Mouse (Mus musculus): ENCODE results near the gene Plekhg6. TPM values are rescaled to one million over a fixed set of nuclear protein-coding genes. Genes with fewer than 3 reads are reported as not detected.

Plekhg6 gene
- total RNA-seq (2023) = not detected

GRCm38 (mm10) chr6:125380372-125381360 is at the start of gene Plekhg6:
TSS of gene Plekhg6 (minus strand) at chr6:125380793.

GRCm38 (mm10) chr6:125348721-125349574 is 31.6 kb downstream of the Plekhg6 start, which contains the start of gene Tnfrsf1a:
TSS of gene Tnfrsf1a (plus strand) at chr6:125349362.

DNA sequence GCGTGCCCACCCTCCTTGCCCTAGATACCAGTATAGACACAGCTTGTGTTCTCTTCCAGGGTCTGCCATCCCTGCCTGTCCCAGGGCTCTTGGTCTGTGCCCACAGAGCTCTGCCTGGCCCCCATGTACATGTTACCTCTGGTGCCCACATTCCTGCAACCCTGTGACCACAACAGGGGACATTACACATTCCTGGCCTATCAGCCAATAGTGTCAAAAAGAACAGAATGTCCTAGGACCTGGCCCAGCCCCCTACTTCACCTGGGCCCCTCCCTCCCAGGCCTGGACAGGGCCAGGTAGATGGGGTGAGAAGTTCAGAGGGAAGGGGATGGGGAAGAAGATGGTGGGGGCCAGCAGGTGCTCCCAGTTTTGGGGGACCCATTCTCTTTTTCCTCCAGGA is 60.3 kb downstream of the Plekhg6 start, which contains the start of gene Scnn1a:
Scnn1a (plus strand) TSS at position 337 of the 400 bp plus-strand sequence.

DNA sequence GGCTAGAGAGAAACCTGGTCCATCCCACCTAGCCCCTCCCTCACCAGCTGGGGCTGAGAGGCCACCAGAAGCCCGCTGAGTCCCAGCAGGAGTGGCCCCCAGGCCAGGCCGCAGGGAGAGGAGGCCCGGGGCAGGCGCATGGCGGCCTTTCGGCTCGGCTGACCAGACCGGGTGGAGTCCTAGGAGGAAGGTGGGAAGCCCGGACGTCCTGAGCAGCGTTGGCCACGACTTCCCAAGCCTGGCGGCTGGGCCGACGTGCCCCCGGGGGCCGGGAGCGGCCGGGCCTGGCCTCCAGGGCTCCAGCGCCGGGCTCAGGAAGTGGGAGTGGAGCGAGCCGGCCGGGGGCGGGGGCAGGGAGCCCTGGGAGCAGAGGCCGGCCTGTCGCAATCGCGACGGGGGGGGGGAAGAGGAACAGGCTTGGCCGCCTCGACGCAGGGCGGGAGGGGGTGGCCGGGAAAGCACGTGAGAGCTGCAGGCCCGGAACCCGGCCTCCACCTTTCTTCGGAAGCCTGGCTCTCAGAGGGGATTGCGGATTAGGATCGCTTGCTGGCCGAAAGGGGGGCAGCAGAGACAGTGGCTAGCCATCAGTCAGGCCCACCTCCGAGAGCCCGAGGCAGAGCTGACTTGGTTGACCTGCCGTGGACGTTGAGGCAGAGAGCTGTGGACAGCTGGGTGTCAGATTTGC is 66.9 kb downstream of the Plekhg6 start, which contains the start of gene Ltbr:
Ltbr (minus strand) TSS at position 340 of the 685 bp plus-strand sequence.

Other genes with a start within 250 kb of the Plekhg6 start
- gene Nop2, start 248.9 kb downstream of the Plekhg6 start, total RNA-seq (2023) = 41.2 TPM
- gene Iffo1, start 235.6 kb downstream of the Plekhg6 start, total RNA-seq (2023) = 37.3 TPM
- gene Gapdh, start 214.3 kb downstream of the Plekhg6 start, total RNA-seq (2023) = 424 TPM
- 30.5 TPM for gene Ncapd2, start 189.1 kb downstream of the Plekhg6 start, total RNA-seq (2023)
- 21.1 TPM for gene Mrpl51, start 189.0 kb downstream of the Plekhg6 start, total RNA-seq (2023)
- 134 TPM for gene Vamp1, start 165.2 kb downstream of the Plekhg6 start, total RNA-seq (2023)
- 29.8 TPM for gene Tapbpl, start 148.9 kb downstream of the Plekhg6 start, total RNA-seq (2023)
- 248 TPM for gene Cd27, start 143.8 kb downstream of the Plekhg6 start, total RNA-seq (2023)
- gene Tuba3a, start 94.8 kb downstream of the Plekhg6 start, total RNA-seq (2023) = not detected
- 3.3 TPM for gene Ltbr, start 66.9 kb downstream of the Plekhg6 start, total RNA-seq (2023)
- gene Scnn1a, start 60.1 kb downstream of the Plekhg6 start, total RNA-seq (2023) = 0.47 TPM
- 64.8 TPM for gene Tnfrsf1a, start 31.4 kb downstream of the Plekhg6 start, total RNA-seq (2023)
- 36.6 TPM for gene Cd9, start 114.0 kb upstream of the Plekhg6 start, total RNA-seq (2023)
- gene Vwf, start 166.0 kb upstream of the Plekhg6 start, total RNA-seq (2023) = 0.92 TPM